Mouse (Mus musculus): ENCODE results near the gene Auh.

DNA sequence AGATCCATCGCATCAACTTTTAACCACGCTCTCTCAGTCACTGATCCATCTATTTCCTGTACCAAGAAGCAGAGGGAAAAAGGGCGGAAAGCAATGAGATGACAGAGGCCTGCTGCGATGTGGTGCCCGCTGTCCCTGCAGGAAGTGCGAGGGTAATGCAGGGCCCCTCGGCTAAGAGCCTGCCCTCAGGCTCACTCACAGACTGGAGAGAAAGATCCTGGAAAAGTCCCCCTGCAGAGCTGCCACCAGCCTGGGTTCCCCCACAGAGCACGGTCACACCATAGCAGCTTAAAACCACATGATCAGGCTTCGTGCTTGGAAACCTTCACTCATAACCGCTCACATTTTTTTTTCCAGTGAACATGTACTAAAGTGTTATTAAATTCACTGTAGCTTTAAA lies 25.7 kb downstream of the Auh start:
- TF ChIP-seq MAX (IDR thresholded peaks at IDR 0.05; ENCODE audit: low read length) (no peak), E2F4 (IDR thresholded peaks at IDR 0.05; ENCODE audit: insufficient replicate concordance, low read depth, low read length) (no peak), POLR2A (IDR thresholded peaks at IDR 0.05; ENCODE audit: low read depth, low read length) (no peak), CTCF (conservative IDR thresholded peaks at IDR 0.05 in 1 of 2, IDR thresholded peaks at IDR 0.05 in 1 of 2; ENCODE audit: low read depth in 2 of 2, low read length in 2 of 2) (no peak), USF2 (conservative IDR thresholded peaks at IDR 0.05; ENCODE audit: low read depth, low read length) (no peak), ETS1 (conservative IDR thresholded peaks at IDR 0.05; ENCODE audit: low read depth, low read length) (no peak; the same call in 1 of the 2 replicates), RAD21 (IDR thresholded peaks at IDR 0.05; ENCODE audit: low read depth, low read length) (no peak; the same call in 1 of the 2 replicates), CHD2 (IDR thresholded peaks at IDR 0.05; ENCODE audit: low read length) (no peak)
